Mouse (Mus musculus): ENCODE data around the gene Schip1.

The Schip1 gene

GRCm38 (mm10) chr3:68607336-68607735 lies 542.7 kb downstream of the Schip1 start:
- DNase-seq (ENCODE audit: low read depth in 1 of 2, low spot score in 2 of 2): no peak

GRCm38 (mm10) chr3:68608848-68609497 lies 544.4 kb downstream of the Schip1 start:
- no peak for DNase-seq (ENCODE audit: low read depth in 1 of 2, low spot score in 2 of 2)

GRCm38 (mm10) chr3:68610011-68610410 lies 545.4 kb downstream of the Schip1 start:
- no peak for DNase-seq (ENCODE audit: low read depth in 1 of 2, low spot score in 2 of 2)

GRCm38 (mm10) chr3:68610598-68611261 lies 546.1 kb downstream of the Schip1 start:
- DNase-seq (ENCODE audit: low read depth in 1 of 2, low spot score in 2 of 2): no peak

- DNase-seq (ENCODE audit: low read depth in 1 of 2, low spot score in 2 of 2): no peak
Observed at GRCm38 (mm10) chr3:68615042-68615810, 550.6 kb downstream of the Schip1 start.

- no peak for DNase-seq (ENCODE audit: low read depth in 1 of 2, low spot score in 2 of 2)
Observed at GRCm38 (mm10) chr3:68616363-68616762, 551.8 kb downstream of the Schip1 start.

GRCm38 (mm10) chr3:68617708-68618107 lies 553.1 kb downstream of the Schip1 start:
- no peak for DNase-seq (ENCODE audit: low read depth in 1 of 2, low spot score in 2 of 2)

- no peak for DNase-seq (ENCODE audit: low read depth in 1 of 2, low spot score in 2 of 2)
Observed at GRCm38 (mm10) chr3:68619097-68619496, 554.5 kb downstream of the Schip1 start.

GRCm38 (mm10) chr3:68621971-68622370 lies 557.4 kb downstream of the Schip1 start:
- DNase-seq (ENCODE audit: low read depth in 1 of 2, low spot score in 2 of 2): no peak

GRCm38 (mm10) chr3:68623036-68623435 lies 558.4 kb downstream of the Schip1 start:
- no peak for DNase-seq (ENCODE audit: low read depth in 1 of 2, low spot score in 2 of 2)

GRCm38 (mm10) chr3:68624471-68624870 lies 559.9 kb downstream of the Schip1 start:
- peak in 1 of 2 experiments; percentile 27 for DNase-seq (ENCODE audit: low read depth in 1 of 2, low spot score in 2 of 2)

- no peak for DNase-seq (ENCODE audit: low read depth in 1 of 2, low spot score in 2 of 2)
Observed at GRCm38 (mm10) chr3:68630261-68630660, 565.7 kb downstream of the Schip1 start.

- DNase-seq (ENCODE audit: low read depth in 1 of 2, low spot score in 2 of 2): no peak
Observed at GRCm38 (mm10) chr3:68630821-68631220, 566.2 kb downstream of the Schip1 start.

- DNase-seq (ENCODE audit: low read depth in 1 of 2, low spot score in 2 of 2): no peak
Observed at GRCm38 (mm10) chr3:68632714-68633113, 568.1 kb downstream of the Schip1 start.

- no peak for DNase-seq (ENCODE audit: low read depth in 1 of 2, low spot score in 2 of 2)
Observed at GRCm38 (mm10) chr3:68633577-68633976, 569.0 kb downstream of the Schip1 start.

- no peak for DNase-seq (ENCODE audit: low read depth in 1 of 2, low spot score in 2 of 2)
Observed at GRCm38 (mm10) chr3:68637960-68638359, 573.4 kb downstream of the Schip1 start.

GRCm38 (mm10) chr3:68638703-68639102 lies 574.1 kb downstream of the Schip1 start:
- no peak for DNase-seq (ENCODE audit: low read depth in 1 of 2, low spot score in 2 of 2)

- DNase-seq (ENCODE audit: low read depth in 1 of 2, low spot score in 2 of 2): no peak
Observed at GRCm38 (mm10) chr3:68642935-68643334, 578.3 kb downstream of the Schip1 start.

- no peak for DNase-seq (ENCODE audit: low read depth in 1 of 2, low spot score in 2 of 2)
Observed at GRCm38 (mm10) chr3:68646387-68647130, 582.0 kb downstream of the Schip1 start.

- no peak for DNase-seq (ENCODE audit: low read depth in 1 of 2, low spot score in 2 of 2)
Observed at GRCm38 (mm10) chr3:68647282-68647681, 582.7 kb downstream of the Schip1 start.

- no peak for DNase-seq (ENCODE audit: low read depth in 1 of 2, low spot score in 2 of 2)
Observed at GRCm38 (mm10) chr3:68650251-68650650, 585.6 kb downstream of the Schip1 start.
